ENCODE assay signal across 35 mouse cellular contexts in genomic region chr7:128018275-128018674, GRCm38 (mm10). TPM values are rescaled to one million over a fixed set of nuclear protein-coding genes. Genes with fewer than 3 reads are reported as not detected.
"Had no signal": no experiment of that assay in that cellular context is flagged by ENCODE, and none has a peak within 500 bp of the region (broad histone marks: within the 10 kb centered on the region; RNA-seq: fewer than 3 reads in every experiment).

No protein-coding gene starts in this region.

- H3K27ac ChIP-seq: gastrocnemius, adult 2 months; heart, embryonic 10.5 days; heart, embryonic 13.5 days; heart, embryonic 15.5 days; hindbrain, embryonic 14.5 days; intestine, embryonic 15.5 days; kidney, embryonic 15.5 days; kidney, postnatal 0 days; limb, embryonic 13.5 days; limb, embryonic 15.5 days; liver, embryonic 12.5 days; liver, embryonic 14.5 days had no signal

- H3K36me3 ChIP-seq: heart, embryonic 10.5 days; heart, embryonic 13.5 days; heart, embryonic 15.5 days; intestine, embryonic 15.5 days; kidney, embryonic 15.5 days; limb, embryonic 13.5 days; limb, embryonic 15.5 days; liver, embryonic 12.5 days had no signal

- H3K4me1 ChIP-seq: heart, embryonic 10.5 days; heart, embryonic 13.5 days; heart, embryonic 15.5 days; intestine, embryonic 15.5 days; kidney, embryonic 15.5 days; limb, embryonic 13.5 days; liver, embryonic 12.5 days had no signal

- H3K9ac ChIP-seq: heart, embryonic 13.5 days; heart, embryonic 15.5 days; hindbrain, embryonic 14.5 days; intestine, embryonic 15.5 days; kidney, embryonic 15.5 days; limb, embryonic 13.5 days; limb, embryonic 15.5 days; liver, embryonic 12.5 days; liver, embryonic 14.5 days had no signal

- H3K27me3 ChIP-seq: heart, embryonic 13.5 days; heart, embryonic 15.5 days; intestine, embryonic 15.5 days; kidney, embryonic 15.5 days; limb, embryonic 13.5 days; limb, embryonic 15.5 days; liver, embryonic 12.5 days had no signal

- ATAC-seq: hindbrain, embryonic 16.5 days; inflammation-experienced regulatory T-cells, adult 6 months; intestine, embryonic 15.5 days; liver, embryonic 12.5 days had no signal

- H3K4me2 ChIP-seq: heart, embryonic 13.5 days; heart, embryonic 15.5 days; hindbrain, embryonic 14.5 days; intestine, embryonic 15.5 days; kidney, embryonic 15.5 days; limb, embryonic 13.5 days; limb, embryonic 15.5 days; liver, embryonic 12.5 days had no signal

- DNase-seq: gastrocnemius, adult 2 months; gastrocnemius, postnatal 10 days; gastrocnemius, postnatal 25 days; heart, adult 18-20 months; heart, postnatal 14 days; heart, postnatal 36 days; kidney, adult 2 months; kidney, adult 9 months; kidney, postnatal 14 days; kidney, postnatal 36 days; layer of hippocampus, adult 9-11 months; layer of hippocampus, postnatal 36 days; left cerebral cortex, postnatal 4 days had no signal

- H3K4me3 ChIP-seq: gastrocnemius, adult 2 months; heart, embryonic 10.5 days; heart, embryonic 13.5 days; heart, embryonic 15.5 days; intestine, embryonic 15.5 days; kidney, embryonic 15.5 days; limb, embryonic 13.5 days; limb, embryonic 15.5 days; liver, embryonic 12.5 days had no signal

- H3K9me3 ChIP-seq: heart, embryonic 10.5 days; heart, embryonic 15.5 days; intestine, embryonic 15.5 days; kidney, embryonic 15.5 days; limb, embryonic 13.5 days; limb, embryonic 15.5 days; liver, embryonic 12.5 days had no signal

RNA-seq across cellular contexts. Expression of gene Trim72, which starts 14.5 kb away (rescaled TPM):
- total RNA-seq: hematopoietic stem cell, adult 5-6 weeks had no signal
- polyA plus RNA-seq: hindbrain, embryonic 11.5 days; hindbrain, embryonic 14.5 days; hindbrain, embryonic 16.5 days; inflammation-experienced regulatory T-cells, adult 6 months; liver, embryonic 12.5 days had no signal

RNA-seq across cellular contexts. Expression of gene Gm49368, which starts 44.2 kb away (rescaled TPM):
- total RNA-seq: gastrocnemius, adult 2 months; gastrocnemius, postnatal 10 days; gastrocnemius, postnatal 25 days; gastrocnemius, postnatal 4 days; heart, adult 18-20 months; heart, postnatal 14 days; heart, postnatal 36 days; hematopoietic stem cell, adult 5-6 weeks; layer of hippocampus, postnatal 36 days; left cerebral cortex, adult 18-20 months; left cerebral cortex, postnatal 25 days; left cerebral cortex, postnatal 4 days; liver, adult 2 months had no signal
- polyA plus RNA-seq: heart, embryonic 10.5 days; heart, embryonic 13.5 days; heart, embryonic 15.5 days; heart, postnatal 0 days; hindbrain, embryonic 11.5 days; hindbrain, embryonic 14.5 days; hindbrain, embryonic 16.5 days; intestine, embryonic 15.5 days; intestine, postnatal 0 days; kidney, adult 2 months; kidney, embryonic 15.5 days; kidney, postnatal 0 days; limb, embryonic 11.5 days; limb, embryonic 13.5 days; limb, embryonic 15.5 days; liver, embryonic 12.5 days had no signal
